Mouse (Mus musculus) thymus, adult 2 months (tissue): ENCODE data around the gene Hs3st3a1.

Experiments used
- CTCF ChIP-seq: fragments of 200-500 bp; IDR thresholded peaks from 2 replicates; pipeline ENCODE4 v1.5.1; 2012; ENCODE audit warnings: mild to moderate bottlenecking, control low read depth, low read length, moderate library complexity, borderline replicate concordance; ENCODE audit not compliant: control insufficient read depth, poor library complexity, insufficient read depth; ENCODE audit errors: extremely low read depth
- POLR2A ChIP-seq: fragments of 200-500 bp; IDR thresholded peaks from 2 replicates; pipeline ENCODE4 v1.6.1; 2012; ENCODE audit warnings: mild to moderate bottlenecking, low read length, control low read depth, moderate library complexity; ENCODE audit not compliant: control insufficient read depth, poor library complexity, insufficient read depth; ENCODE audit errors: extremely low read depth

GRCm38 (mm10) chr11:64496677-64497076 is 61.5 kb downstream of the Hs3st3a1 start:
- no peak for TF ChIP-seq CTCF
- TF ChIP-seq POLR2A, result no peak
